Mouse (Mus musculus) heart, embryonic 14.5 days (tissue): ENCODE measurements around the gene Sptb. TPM values are rescaled to one million over a fixed set of nuclear protein-coding genes. Genes with fewer than 3 reads are reported as not detected.

ENCODE experiments used
- ATAC-seq: fragments of 200-750 bp; cut with Nextera tagmentation; 2 replicates; pipeline ENCODE4 v1.8.0; 2017; ENCODE audit warnings: low read depth, moderate TSS enrichment; ENCODE audit not compliant: insufficient number of reproducible peaks, insufficient read depth, low FRiP score
- H3K27ac ChIP-seq, 2 experiments: fragments of 200-500 bp in 1 of 2; fragments of 300-500 bp in 1 of 2; sonication (generic) in 1 of 2; replicated peaks in 1 of 2; 2 replicates each; pipeline ENCODE4 v1.5.1; 2012 to 2014; ENCODE audit warnings: low read depth in 2 of 2, low read length in 2 of 2, control low read depth in 1 of 2, mild to moderate bottlenecking in 1 of 2, mixed read lengths in 1 of 2; ENCODE audit not compliant: control insufficient read depth in 1 of 2, insufficient read depth in 1 of 2
- H3K27me3 ChIP-seq: fragments of 300-500 bp; sonication (generic); 2 replicates; pipeline ENCODE4 v1.6.1; 2014; ENCODE audit warnings: mild to moderate bottlenecking, low read length, control low read depth; ENCODE audit not compliant: control insufficient read depth, insufficient read depth
- H3K36me3 ChIP-seq: fragments of 300-500 bp; sonication (generic); 2 replicates; pipeline ENCODE4 v1.6.1; 2014; ENCODE audit warnings: mild to moderate bottlenecking, control low read depth, low read length, mixed read lengths; ENCODE audit not compliant: control insufficient read depth, insufficient read depth
- H3K4me1 ChIP-seq, 2 experiments: fragments of 200-500 bp in 1 of 2; fragments of 300-500 bp in 1 of 2; sonication (generic) in 1 of 2; 2 replicates each; pipeline ENCODE4 v1.6.1; 2012 to 2014; ENCODE audit warnings: low read length in 2 of 2, control low read depth in 1 of 2, mixed read lengths in 1 of 2; ENCODE audit not compliant: control insufficient read depth in 2 of 2, insufficient read depth in 2 of 2
- H3K4me2 ChIP-seq: fragments of 300-500 bp; sonication (generic); 2 replicates; pipeline ENCODE4 v1.6.1; 2014; ENCODE audit warnings: mild to moderate bottlenecking, low read length
- H3K4me3 ChIP-seq, 2 experiments: fragments of 200-500 bp in 1 of 2; fragments of 300-500 bp in 1 of 2; sonication (generic) in 1 of 2; 2 replicates each; pipeline ENCODE4 v1.5.1; 2012 to 2014; ENCODE audit warnings: low read length in 2 of 2, mild to moderate bottlenecking in 2 of 2, control low read depth in 1 of 2, low read depth in 1 of 2, moderate library complexity in 1 of 2; ENCODE audit not compliant: control insufficient read depth in 1 of 2, insufficient read depth in 1 of 2
- H3K9ac ChIP-seq: fragments of 300-500 bp; sonication (generic); 2 replicates; pipeline ENCODE4 v1.6.1; 2014; ENCODE audit warnings: mild to moderate bottlenecking, low read length
- H3K9me3 ChIP-seq: fragments of 300-500 bp; sonication (generic); 2 replicates; pipeline ENCODE4 v1.6.1; 2016; ENCODE audit warnings: low read length, control low read depth; ENCODE audit not compliant: control insufficient read depth
- WGBS: fragments of 180-500 bp; shearing (Covaris S2); extraction: QIAGEN DNeasy Blood & Tissue Kit; methylation state at CpG from one replicate; pipeline ENCODE4 v1.1.7; 2014; 5-methylcytosine and 5-hydroxymethylcytosine counted together
- polyA plus RNA-seq: library from polyadenylated mRNA; unstranded; fragments of >200 nt; fragmentation: Nextera tagmentation; extraction: Ambion mirVana; gene quantifications from 2 replicates; pipeline ENCODE4 v1.2.1, GENCODE M21; 2014

Sptb gene
- polyA plus RNA-seq, 1 experiment from 2014 or later: 7.4 TPM

- peak overlapping the region; percentile 78 for H3K9ac ChIP-seq
- H3K9me3 ChIP-seq: no peaks in the 10 kb centered on the region
- under 1% methylated on average over 51 of the region's 55 CpGs for WGBS
- peak; percentile 90 for ATAC-seq
- peaks cover 7% of the 10 kb centered on the region for H3K27me3 ChIP-seq
- H3K4me3 ChIP-seq: peak overlapping the region; percentile 58 to 92
- H3K4me1 ChIP-seq: peaks cover 10% of the 10 kb centered on the region in 2 experiments; a peak in 3 of 4 replicates
- no peaks in the 10 kb centered on the region for H3K36me3 ChIP-seq
- peak overlapping the region; percentile 81 for H3K4me2 ChIP-seq
- peak overlapping the region; percentile 75 to 83 for H3K27ac ChIP-seq
These were observed 474 bp downstream of the Sptb start for GRCm38 (mm10) chr12:76709795-76710350.

- ATAC-seq: peak; percentile 65
- H3K27me3 ChIP-seq: peaks cover 7% of the 10 kb centered on the region
These were observed 1.2 kb downstream of the Sptb start for GRCm38 (mm10) chr12:76708956-76709794.

GRCm38 (mm10) chr12:76708181-76708580 is 2.2 kb downstream of the Sptb start:
- no peaks in the 10 kb centered on the region for H3K9me3 ChIP-seq
- 51% methylated on average over 3 of the region's 3 CpGs for WGBS
- ATAC-seq: no peak
- H3K4me1 ChIP-seq: peaks cover 10% of the 10 kb centered on the region in 2 experiments; a peak in 3 of 4 replicates
- no peak overlapping the region for H3K4me3 ChIP-seq
- peaks cover 6% of the 10 kb centered on the region for H3K27me3 ChIP-seq
- H3K36me3 ChIP-seq: no peaks in the 10 kb centered on the region
- H3K4me2 ChIP-seq: peak overlapping the region; percentile 81
- no peak overlapping the region for H3K9ac ChIP-seq
- no peak overlapping the region for H3K27ac ChIP-seq

More at GRCm38 (mm10) chr12:76708956-76709794, 1.2 kb downstream of the Sptb start:
- peaks cover 10% of the 10 kb centered on the region in 2 experiments; a peak in 3 of 4 replicates for H3K4me1 ChIP-seq
- peak overlapping the region; percentile 54 to 83; a peak in 3 of 4 replicates for H3K27ac ChIP-seq
- 6% methylated on average over 33 of the region's 34 CpGs for WGBS
- no peaks in the 10 kb centered on the region for H3K9me3 ChIP-seq
- H3K4me2 ChIP-seq: peak overlapping the region; percentile 81
- peak overlapping the region; percentile 78 for H3K9ac ChIP-seq
- peak overlapping the region; percentile 58 to 92 for H3K4me3 ChIP-seq
- H3K36me3 ChIP-seq: no peaks in the 10 kb centered on the region

GRCm38 (mm10) chr12:76696380-76696935 is 13.9 kb downstream of the Sptb start:
- Histone ChIP-seq H3K36me3 (no peaks in the 10 kb centered on the region), H3K4me3 (no peak overlapping the region), H3K4me1 (peaks cover 2 to 9% of the 10 kb centered on the region in 2 experiments; a peak in 1 of 4 replicates), H3K27ac (no peak overlapping the region), H3K4me2 (no peak overlapping the region), H3K9me3 (no peaks in the 10 kb centered on the region), H3K27me3 (no peaks in the 10 kb centered on the region), H3K9ac (no peak overlapping the region)
- no peak for ATAC-seq
- 85% methylated on average over 13 of the region's 13 CpGs for WGBS

- WGBS: 64% methylated on average over 5 of the region's 5 CpGs
- ATAC-seq: no peak
- Histone ChIP-seq H3K4me1 (peaks cover 2 to 9% of the 10 kb centered on the region in 2 experiments; a peak in 1 of 4 replicates), H3K36me3 (no peaks in the 10 kb centered on the region), H3K9me3 (no peaks in the 10 kb centered on the region), H3K4me2 (peak overlapping the region; percentile 70; the same call in 1 of the 2 replicates), H3K27ac (no peak overlapping the region), H3K4me3 (no peak overlapping the region), H3K9ac (no peak overlapping the region), H3K27me3 (no peaks in the 10 kb centered on the region)
These were observed 14.6 kb downstream of the Sptb start for GRCm38 (mm10) chr12:76695773-76696172.

- H3K9ac ChIP-seq: peak overlapping the region; percentile 68
- peak overlapping the region; percentile 35 to 41 for H3K4me3 ChIP-seq
- no peaks in the 10 kb centered on the region for H3K9me3 ChIP-seq
- peaks cover 3 to 9% of the 10 kb centered on the region in 2 experiments; a peak in 2 of 4 replicates for H3K4me1 ChIP-seq
- H3K27me3 ChIP-seq: no peaks in the 10 kb centered on the region
- peak overlapping the region; percentile 70 for H3K4me2 ChIP-seq
- WGBS: 9% methylated on average over 17 of the region's 17 CpGs
- no peak overlapping the region for H3K27ac ChIP-seq
- no peak for ATAC-seq
- no peaks in the 10 kb centered on the region for H3K36me3 ChIP-seq
These were observed 15.4 kb downstream of the Sptb start for GRCm38 (mm10) chr12:76694801-76695505.
